Mouse (Mus musculus) midbrain, embryonic 11.5 days (tissue): ENCODE results near the gene 2700097O09Rik. TPM values are rescaled to one million over a fixed set of nuclear protein-coding genes. Genes with fewer than 3 reads are reported as not detected.

Source experiments
- ATAC-seq: fragments of 200-750 bp; cut with Nextera tagmentation; 2 replicates; pipeline ENCODE4 v1.8.0; 2017; ENCODE audit warnings: moderate TSS enrichment, moderate library complexity; ENCODE audit not compliant: low FRiP score
- DNase-seq: peaks from one replicate; pipeline ENCODE4 v3.0.0; 2015; ENCODE audit warnings: low spot score; ENCODE audit errors: missing footprints
- H3K27ac ChIP-seq: fragments of 300-500 bp; sonication (generic); 2 replicates; pipeline ENCODE4 v1.5.1; 2014; ENCODE audit warnings: low read depth, low read length
- H3K27me3 ChIP-seq: fragments of 300-500 bp; sonication (generic); 2 replicates; pipeline ENCODE4 v1.6.1; 2014; ENCODE audit warnings: mild to moderate bottlenecking, low read length, moderate library complexity, mixed read lengths; ENCODE audit not compliant: control insufficient read depth, insufficient read depth
- H3K36me3 ChIP-seq: fragments of 300-500 bp; sonication (generic); 2 replicates; pipeline ENCODE4 v1.6.1; 2014; ENCODE audit warnings: mild to moderate bottlenecking, low read length, moderate library complexity, mixed read lengths; ENCODE audit not compliant: control insufficient read depth, insufficient read depth
- H3K4me1 ChIP-seq: fragments of 300-500 bp; sonication (generic); 2 replicates; pipeline ENCODE4 v1.6.1; 2014; ENCODE audit warnings: low read length; ENCODE audit not compliant: control insufficient read depth, insufficient read depth
- H3K4me2 ChIP-seq: fragments of 300-500 bp; sonication (generic); 2 replicates; pipeline ENCODE4 v1.6.1; 2014; ENCODE audit warnings: mild to moderate bottlenecking, moderate library complexity
- H3K4me3 ChIP-seq: fragments of 300-500 bp; sonication (generic); 2 replicates; pipeline ENCODE4 v1.5.1; 2014; ENCODE audit warnings: low read depth, low read length
- H3K9ac ChIP-seq: fragments of 300-500 bp; sonication (generic); 2 replicates; pipeline ENCODE4 v1.6.1; 2014; ENCODE audit warnings: low read length
- H3K9me3 ChIP-seq: fragments of 300-500 bp; sonication (generic); 2 replicates; pipeline ENCODE4 v1.6.1; 2016; ENCODE audit warnings: low read length; ENCODE audit not compliant: control insufficient read depth
- WGBS: fragments of 180-500 bp; shearing (Covaris S2); extraction: QIAGEN DNeasy Blood & Tissue Kit; methylation state at CpG from one replicate; pipeline ENCODE4 v1.1.7; 2014; 5-methylcytosine and 5-hydroxymethylcytosine counted together
- polyA plus RNA-seq: library from polyadenylated mRNA; unstranded; fragments of >200 nt; fragmentation: Nextera tagmentation; extraction: Ambion mirVana; gene quantifications from 2 replicates; pipeline ENCODE4 v1.2.1, GENCODE M21; 2014

Gene 2700097O09Rik
- polyA plus RNA-seq, 1 experiment from 2014 or later = 33.2 TPM

DNA sequence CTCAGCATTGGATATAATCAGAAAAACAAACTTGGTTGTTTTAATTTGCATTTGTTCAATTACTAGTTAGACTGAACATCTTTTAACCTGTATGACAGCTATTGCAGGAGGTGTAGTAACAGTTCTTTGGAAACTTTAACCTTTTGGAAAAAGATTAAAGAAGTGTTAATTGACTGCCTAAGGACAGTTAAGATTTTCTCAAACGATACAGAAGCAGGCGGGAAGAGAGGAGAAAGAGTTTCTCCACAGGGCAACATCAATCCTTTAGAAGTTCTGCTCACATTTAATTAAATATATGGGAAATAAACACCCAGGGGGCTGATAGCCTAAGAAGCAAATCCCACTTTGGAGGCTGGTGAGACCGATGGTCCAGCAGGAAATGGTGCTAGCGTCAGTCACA is 7.4 kb downstream of the 2700097O09Rik start:
- no peaks in the 10 kb centered on the region for H3K4me1 ChIP-seq
- no peak for DNase-seq
- no peaks in the 10 kb centered on the region for H3K36me3 ChIP-seq

DNA sequence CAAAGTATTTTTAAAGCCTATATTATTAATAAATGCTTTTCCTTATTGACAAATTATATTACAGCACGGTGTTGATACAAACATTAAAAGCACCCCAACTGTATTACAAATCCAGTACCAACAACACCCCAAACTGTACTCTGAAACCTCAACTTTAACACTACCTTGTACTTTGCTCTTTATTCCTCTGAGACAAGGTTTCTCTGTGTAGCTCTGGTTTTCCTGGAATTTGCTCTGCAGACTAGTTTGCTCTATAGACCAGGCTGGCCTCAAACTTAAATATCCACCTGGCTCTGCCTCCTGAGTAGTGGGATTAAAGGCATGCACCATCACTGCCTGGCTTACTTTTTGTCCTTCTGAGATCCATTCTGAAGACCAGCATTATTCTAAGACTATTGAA is 17.8 kb downstream of the 2700097O09Rik start:
- no peak overlapping the region for H3K9ac ChIP-seq
- no peaks in the 10 kb centered on the region for H3K9me3 ChIP-seq
- H3K36me3 ChIP-seq = no peaks in the 10 kb centered on the region
- ATAC-seq (no peak), DNase-seq (no peak)
- H3K27me3 ChIP-seq = no peaks in the 10 kb centered on the region
- WGBS = 92% methylated on average over 1 of the region's 1 CpGs
- no peak overlapping the region for H3K4me2 ChIP-seq
- no peak overlapping the region for H3K27ac ChIP-seq
- no peaks in the 10 kb centered on the region for H3K4me1 ChIP-seq
- H3K4me3 ChIP-seq = no peak overlapping the region

More for the DNA sequence above, 7.4 kb downstream of the 2700097O09Rik start:
- H3K4me2 ChIP-seq = no peak overlapping the region
- no peak overlapping the region for H3K27ac ChIP-seq
- no peak for ATAC-seq
- no peak overlapping the region for H3K4me3 ChIP-seq
- H3K9me3 ChIP-seq = no peaks in the 10 kb centered on the region
- H3K9ac ChIP-seq = no peak overlapping the region
- 80% methylated on average over 4 of the region's 4 CpGs for WGBS
- H3K27me3 ChIP-seq = peaks cover under 1% of the 10 kb centered on the region; the same call in 1 of the 2 replicates

DNA sequence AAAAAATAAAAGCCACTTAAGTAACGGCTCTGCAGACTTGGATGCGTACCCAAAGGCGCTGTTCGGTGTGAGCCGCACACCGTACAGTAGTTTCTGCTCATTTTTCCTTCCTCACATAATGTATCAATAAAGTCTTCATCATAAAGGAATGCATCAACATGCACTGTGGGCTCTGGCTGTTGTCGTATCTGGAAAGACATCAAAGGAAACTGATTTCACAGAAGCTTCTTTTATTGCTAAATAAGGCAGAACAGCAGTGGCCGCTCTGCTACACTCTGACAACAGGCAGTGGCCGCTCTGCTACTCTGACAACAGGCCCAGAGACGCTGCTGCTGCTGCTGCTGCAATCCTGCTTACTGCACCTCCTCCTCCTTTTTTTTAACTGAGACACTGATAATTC is 18.9 kb downstream of the 2700097O09Rik start:
- Histone ChIP-seq H3K36me3 (no peaks in the 10 kb centered on the region), H3K9ac (no peak overlapping the region), H3K4me2 (no peak overlapping the region), H3K9me3 (no peaks in the 10 kb centered on the region), H3K27me3 (no peaks in the 10 kb centered on the region), H3K4me1 (no peaks in the 10 kb centered on the region), H3K27ac (no peak overlapping the region), H3K4me3 (no peak overlapping the region)
- ATAC-seq = no peak
- whole genome bisulfite sequencing = 85% methylated on average over 10 of the region's 10 CpGs
- no peak for DNase-seq

DNA sequence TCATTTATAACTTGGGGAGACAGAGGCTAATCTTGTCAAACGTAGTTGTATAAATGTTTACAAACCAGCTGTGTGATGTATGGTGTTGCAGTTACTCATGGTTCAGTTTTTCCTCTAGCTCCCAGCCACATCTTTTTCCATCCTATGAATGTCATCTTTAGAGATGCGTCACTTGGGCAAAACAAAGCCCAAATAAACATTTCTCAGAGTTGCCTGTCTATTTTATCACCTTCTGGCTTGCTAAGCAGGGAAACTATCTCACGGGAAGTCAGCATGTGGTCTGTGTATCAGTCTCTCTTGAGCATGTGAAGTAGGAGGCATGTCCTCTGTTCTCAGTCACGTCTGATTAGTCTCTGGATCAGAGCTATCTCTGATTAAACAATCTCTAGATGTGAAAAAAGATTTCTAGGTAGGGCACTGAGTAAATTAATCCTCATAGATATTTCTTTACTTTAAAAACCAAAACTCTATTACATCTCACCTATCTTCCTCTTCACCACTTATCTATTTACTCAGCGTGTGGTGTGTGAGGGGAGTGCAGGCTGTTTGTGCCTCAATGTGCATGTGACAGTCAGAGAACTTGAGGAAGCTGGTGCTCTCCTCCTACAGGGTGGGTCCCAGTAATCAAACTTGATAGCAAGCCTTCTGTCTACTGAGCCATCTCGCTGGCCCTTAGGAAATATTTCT is 19.6 kb downstream of the 2700097O09Rik start:
- Histone ChIP-seq H3K27ac (no peak overlapping the region), H3K4me3 (no peak overlapping the region), H3K4me1 (no peaks in the 10 kb centered on the region), H3K27me3 (no peaks in the 10 kb centered on the region), H3K9ac (no peak overlapping the region), H3K9me3 (no peaks in the 10 kb centered on the region), H3K4me2 (no peak overlapping the region), H3K36me3 (no peaks in the 10 kb centered on the region)
- DNase-seq = no peak
- 87% methylated on average over 6 of the region's 6 CpGs for WGBS
- ATAC-seq = no peak

DNA sequence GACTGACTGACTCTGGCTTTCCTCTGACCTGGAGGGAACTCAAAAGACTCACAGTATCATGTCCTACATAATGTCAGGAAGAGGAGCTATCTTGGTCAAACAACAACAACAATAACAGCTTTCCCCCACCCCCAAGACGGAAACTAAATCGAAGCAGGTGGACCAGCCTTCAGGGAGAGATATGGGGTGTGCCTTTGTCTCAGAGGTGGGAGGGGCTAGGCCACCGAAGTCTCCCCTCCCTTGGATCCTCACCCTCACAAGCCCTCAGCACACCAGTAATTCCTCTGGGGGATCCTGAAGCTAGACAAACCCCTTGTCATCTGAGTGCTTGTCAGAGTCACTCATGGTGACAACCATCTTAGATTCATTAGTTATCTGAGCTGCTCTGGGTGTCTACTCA is 20.1 kb downstream of the 2700097O09Rik start:
- H3K9me3 ChIP-seq = no peaks in the 10 kb centered on the region
- no peaks in the 10 kb centered on the region for H3K4me1 ChIP-seq
- no peak overlapping the region for H3K4me2 ChIP-seq
- no peak overlapping the region for H3K9ac ChIP-seq
- no peak overlapping the region for H3K27ac ChIP-seq
- DNase-seq (no peak), ATAC-seq (no peak)
- no peaks in the 10 kb centered on the region for H3K36me3 ChIP-seq
- H3K27me3 ChIP-seq = no peaks in the 10 kb centered on the region
- H3K4me3 ChIP-seq = no peak overlapping the region
- 82% methylated on average over 3 of the region's 3 CpGs for WGBS

DNA sequence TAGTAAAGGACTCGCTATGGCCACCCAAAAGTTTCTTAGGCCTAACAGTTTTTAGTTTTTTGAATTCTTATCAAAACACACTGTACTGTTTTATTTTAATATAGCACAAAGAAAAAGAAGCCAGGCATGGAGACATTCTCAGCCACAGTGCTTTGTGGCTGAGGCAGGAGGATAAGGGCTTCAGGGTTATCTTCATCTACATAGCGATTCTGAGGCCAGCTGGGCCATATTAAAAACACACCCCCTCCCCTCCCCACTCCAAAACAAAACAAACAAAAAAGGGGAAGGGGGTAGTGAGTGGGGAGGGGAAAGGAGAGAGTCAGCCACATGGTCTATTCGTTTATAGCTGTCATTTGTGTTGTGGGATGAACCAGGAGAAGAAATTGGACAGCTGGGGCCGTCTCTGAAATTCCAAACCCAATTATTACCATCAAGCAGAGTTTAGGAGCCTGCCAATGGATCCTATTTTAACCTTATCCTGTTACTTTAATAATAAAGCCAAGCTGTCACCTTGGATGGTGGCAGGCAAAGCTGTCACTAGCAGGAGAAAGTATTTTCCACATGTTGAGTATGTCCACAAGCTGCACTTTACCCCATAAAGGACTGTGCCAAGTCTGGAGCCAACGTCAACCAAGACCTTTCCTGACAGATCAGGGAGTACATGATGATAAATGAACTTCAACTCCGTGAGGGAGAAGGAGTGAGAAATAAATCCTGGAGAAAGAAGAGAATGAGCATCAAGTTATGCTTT is 20.9 kb downstream of the 2700097O09Rik start:
- ATAC-seq = no peak
- no peak for DNase-seq
- Histone ChIP-seq H3K9me3 (no peaks in the 10 kb centered on the region), H3K27me3 (no peaks in the 10 kb centered on the region), H3K4me1 (no peaks in the 10 kb centered on the region), H3K36me3 (no peaks in the 10 kb centered on the region), H3K27ac (no peak overlapping the region), H3K9ac (no peak overlapping the region), H3K4me3 (no peak overlapping the region), H3K4me2 (no peak overlapping the region)
- 83% methylated on average over 6 of the region's 6 CpGs for WGBS

DNA sequence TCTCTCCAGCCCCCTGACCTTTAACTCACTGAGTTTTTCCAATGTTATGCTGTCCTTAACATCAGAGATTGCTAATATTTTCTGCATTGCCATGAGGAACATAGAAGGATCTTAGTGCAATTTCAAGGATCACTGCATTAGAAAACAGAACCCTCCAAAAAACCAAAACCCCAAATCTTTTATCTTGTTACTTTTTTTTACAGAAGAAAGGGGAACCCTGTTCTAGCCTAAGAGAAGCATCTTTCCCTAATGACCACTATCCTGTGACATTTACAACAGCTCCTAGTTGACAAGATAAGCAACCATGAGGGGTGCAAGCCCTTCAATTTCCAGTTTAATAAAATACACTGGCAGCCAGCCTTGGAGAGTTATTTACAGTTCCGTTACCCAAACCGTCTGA is 23.2 kb downstream of the 2700097O09Rik start:
- Histone ChIP-seq H3K4me1 (no peaks in the 10 kb centered on the region), H3K4me2 (no peak overlapping the region), H3K27me3 (no peaks in the 10 kb centered on the region), H3K9me3 (no peaks in the 10 kb centered on the region), H3K27ac (no peak overlapping the region), H3K4me3 (no peak overlapping the region), H3K9ac (no peak overlapping the region), H3K36me3 (no peaks in the 10 kb centered on the region)
- WGBS = 95% methylated on average over 2 of the region's 2 CpGs
- ATAC-seq = no peak
- DNase-seq = no peak

DNA sequence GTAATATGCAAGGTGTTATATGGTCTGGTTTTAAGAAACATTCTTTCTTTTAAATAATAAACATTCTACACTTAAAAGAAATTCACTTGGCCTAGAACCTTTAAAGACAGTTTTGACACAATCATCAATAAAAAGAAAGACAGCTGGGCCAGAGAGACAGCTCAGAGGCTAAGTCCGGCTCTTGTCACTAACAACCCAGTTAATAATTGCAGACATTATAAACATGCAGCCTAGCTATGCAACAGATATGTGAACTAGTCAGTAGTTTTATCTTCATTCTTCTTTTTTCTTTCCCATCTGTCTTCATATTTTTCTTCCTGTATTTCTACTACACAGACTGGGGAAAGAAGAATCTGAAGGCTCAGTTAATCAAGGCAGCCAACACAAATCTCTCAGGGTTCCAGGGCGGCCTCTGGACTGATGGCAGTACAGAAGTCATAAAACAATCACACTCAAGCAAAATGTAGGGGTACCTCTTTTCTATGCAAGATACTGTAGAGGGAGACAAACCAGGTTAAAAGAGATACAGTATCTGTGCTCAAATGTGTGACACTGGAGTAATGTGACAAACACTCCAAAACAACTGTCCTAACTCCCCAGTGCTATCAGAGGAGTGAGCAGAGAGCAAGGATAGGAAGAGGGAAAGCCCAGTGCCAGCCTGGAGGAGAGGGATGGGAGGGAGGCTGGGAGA is 25.2 kb downstream of the 2700097O09Rik start:
- no peaks in the 10 kb centered on the region for H3K9me3 ChIP-seq
- no peaks in the 10 kb centered on the region for H3K27me3 ChIP-seq
- no peak overlapping the region for H3K4me2 ChIP-seq
- 91% methylated on average over 2 of the region's 2 CpGs for WGBS
- no peak overlapping the region for H3K9ac ChIP-seq
- H3K27ac ChIP-seq = no peak overlapping the region
- no peak for DNase-seq
- no peaks in the 10 kb centered on the region for H3K36me3 ChIP-seq
- H3K4me3 ChIP-seq = no peak overlapping the region
- no peak for ATAC-seq
- H3K4me1 ChIP-seq = no peaks in the 10 kb centered on the region

DNA sequence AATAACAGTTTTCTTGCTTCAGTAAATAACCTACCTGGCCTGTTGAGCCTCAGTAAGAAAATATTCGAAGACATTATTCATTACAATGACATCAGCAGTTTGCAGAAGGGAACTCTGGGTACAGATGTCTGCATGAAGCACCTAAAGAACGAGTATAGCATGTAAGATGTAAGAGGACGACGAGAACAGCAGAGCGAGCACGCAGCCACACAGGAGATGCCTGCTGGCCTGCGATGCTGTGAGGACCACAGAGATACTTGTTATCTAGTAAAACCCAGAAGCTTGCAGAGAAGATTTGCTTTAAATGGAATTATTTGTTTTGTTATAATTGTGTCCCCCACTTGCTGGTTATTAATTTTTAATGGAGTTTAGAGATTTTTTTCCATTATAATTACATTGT is 26.6 kb downstream of the 2700097O09Rik start:
- H3K4me3 ChIP-seq = no peak overlapping the region
- H3K9me3 ChIP-seq = no peaks in the 10 kb centered on the region
- no peaks in the 10 kb centered on the region for H3K4me1 ChIP-seq
- DNase-seq (no peak), ATAC-seq (no peak)
- H3K27me3 ChIP-seq = no peaks in the 10 kb centered on the region
- no peaks in the 10 kb centered on the region for H3K36me3 ChIP-seq
- WGBS = 93% methylated on average over 7 of the region's 7 CpGs
- H3K4me2 ChIP-seq = no peak overlapping the region
- no peak overlapping the region for H3K27ac ChIP-seq
- no peak overlapping the region for H3K9ac ChIP-seq
